In the genomic region with DNA sequence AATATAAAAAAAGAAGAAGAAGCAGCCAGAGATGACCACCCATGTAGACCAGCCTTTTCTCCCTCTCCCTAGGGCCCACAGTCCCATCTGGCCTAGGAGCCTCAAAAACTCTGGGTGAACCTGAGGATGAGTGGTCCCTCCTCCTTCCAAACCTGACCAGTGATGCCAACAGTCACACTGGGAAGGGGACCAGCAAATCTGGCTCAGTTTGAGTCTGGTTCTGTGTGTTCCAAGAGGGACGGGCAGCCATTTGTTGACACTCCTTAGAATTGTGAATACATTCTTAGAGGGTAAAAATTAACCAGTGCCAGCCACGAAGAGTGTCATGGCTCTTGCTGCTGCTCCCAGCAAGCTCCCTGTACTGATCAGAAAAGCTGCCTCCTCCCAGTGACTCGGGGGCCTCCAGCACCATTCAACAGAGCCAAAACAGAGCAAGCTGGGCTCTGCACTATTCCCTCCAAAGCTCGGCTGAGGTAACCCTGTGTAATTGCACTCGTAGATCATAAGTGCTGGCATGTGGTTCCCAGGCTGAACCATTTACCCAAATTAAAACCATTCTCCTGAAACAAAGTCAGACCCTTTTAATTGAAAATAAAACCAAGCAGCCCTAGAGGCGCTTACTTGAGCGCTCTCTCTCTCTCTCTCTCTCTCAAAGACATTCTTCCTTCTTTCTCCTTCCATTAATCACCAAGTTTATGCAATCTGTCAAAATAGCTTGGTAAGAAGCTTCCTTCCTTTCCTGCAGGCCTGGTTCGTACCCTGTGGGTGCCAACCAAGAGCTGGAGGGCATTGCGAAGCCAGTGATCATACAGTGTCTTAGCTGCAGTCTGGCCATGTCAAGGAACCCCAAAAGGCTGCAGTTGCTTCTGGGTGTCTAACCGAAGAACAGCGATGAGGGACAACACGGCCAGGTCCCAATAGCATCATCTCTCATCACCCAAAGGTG, we compare ENCODE assay signal across 8 mouse cellular contexts. TPM values are rescaled to one million over a fixed set of nuclear protein-coding genes. Genes with fewer than 3 reads are reported as not detected.
DNase-seq lines count a peak whose midpoint lies in the region; ATAC-seq and TF ChIP-seq lines count a peak whose summit lies in the region.

No protein-coding gene starts in this region.

- TF ChIP-seq CTCF in brain, embryonic 14.5 days (IDR thresholded peaks at IDR 0.05; ENCODE audit: borderline replicate concordance, extremely low read depth, insufficient read depth, insufficient read length): no peak

- no peaks in the 10 kb centered on the region; the same call in 1 of the 2 replicates for H3K27me3 ChIP-seq in hindbrain, embryonic 16.5 days (replicated peaks; ENCODE audit: control insufficient read depth, insufficient read depth, low read length)
- no peaks in the 10 kb centered on the region for H3K27me3 ChIP-seq in hindbrain, embryonic 11.5 days (ENCODE audit: control insufficient read depth, insufficient read depth, low read length)
- no peaks in the 10 kb centered on the region for H3K27me3 ChIP-seq in limb, embryonic 15.5 days

- ATAC-seq in hindbrain, embryonic 16.5 days: peak; percentile 70
- ATAC-seq in hindbrain, embryonic 11.5 days (ENCODE audit: low FRiP score): no peak
- ATAC-seq in limb, embryonic 15.5 days (ENCODE audit: insufficient number of reproducible peaks, low FRiP score, low TSS enrichment, low read depth): peak; percentile 68

- DNase-seq in hindbrain, embryonic 11.5 days (ENCODE audit: low spot score): no peak
- peak; percentile 59 for DNase-seq in brain, embryonic 14.5 days (ENCODE audit: low read depth)
- peak; percentile 94 for DNase-seq in hindlimb bud, embryonic 11.5 days (ENCODE audit: extremely low spot score, low read depth, low spot score)
- no peak for DNase-seq in right cerebral cortex, postnatal 36 days (ENCODE audit: low spot score in 2 of 2)
- DNase-seq in right cerebral cortex, postnatal 4 days: no peak
- DNase-seq in left cerebral cortex, postnatal 14 days (ENCODE audit: low spot score in 2 of 2): no peak

- no peak overlapping the region for H3K4me2 ChIP-seq in hindbrain, embryonic 16.5 days (ENCODE audit: low read length)
- H3K4me2 ChIP-seq in hindbrain, embryonic 11.5 days (replicated peaks; ENCODE audit: low read depth, low read length): no peak overlapping the region
- no peak overlapping the region for H3K4me2 ChIP-seq in limb, embryonic 15.5 days

- WGBS in hindbrain, embryonic 16.5 days: 66% methylated on average over 12 of the region's 12 CpGs
- 68% methylated on average over 12 of the region's 12 CpGs for WGBS in hindbrain, embryonic 11.5 days
- WGBS in limb, embryonic 15.5 days: 35% methylated on average over 12 of the region's 12 CpGs

- no peaks in the 10 kb centered on the region for H3K9me3 ChIP-seq in hindbrain, embryonic 16.5 days (ENCODE audit: control insufficient read depth, low read length)
- no peaks in the 10 kb centered on the region for H3K9me3 ChIP-seq in hindbrain, embryonic 11.5 days (ENCODE audit: control insufficient read depth, low read length)
- no peaks in the 10 kb centered on the region for H3K9me3 ChIP-seq in limb, embryonic 15.5 days

- no peak overlapping the region for H3K27ac ChIP-seq in hindbrain, embryonic 16.5 days (ENCODE audit: low read depth, low read length)
- no peak overlapping the region for H3K27ac ChIP-seq in hindbrain, embryonic 11.5 days (ENCODE audit: low read depth, low read length)
- peak overlapping the region; percentile 80 for H3K27ac ChIP-seq in limb, embryonic 15.5 days

- no peak overlapping the region for H3K4me3 ChIP-seq in hindbrain, embryonic 16.5 days (ENCODE audit: low read length)
- H3K4me3 ChIP-seq in hindbrain, embryonic 11.5 days (ENCODE audit: low read depth, low read length): no peak overlapping the region
- H3K4me3 ChIP-seq in limb, embryonic 15.5 days: no peak overlapping the region

- H3K4me1 ChIP-seq in hindbrain, embryonic 16.5 days (ENCODE audit: control insufficient read depth, insufficient read depth, low read depth, low read length): peaks cover 28% of the 10 kb centered on the region
- H3K4me1 ChIP-seq in hindbrain, embryonic 11.5 days (replicated peaks; ENCODE audit: control insufficient read depth, insufficient read depth, low read length): no peaks in the 10 kb centered on the region
- peaks cover 93% of the 10 kb centered on the region for H3K4me1 ChIP-seq in limb, embryonic 15.5 days

- intact Hi-C loops in left cerebral cortex, postnatal 14 days (cut with DNase I): loop anchor here (10.0 kb wide), 1 partner anchor 298 kb away; no protein-coding TSS in a partner anchor

- H3K9ac ChIP-seq in hindbrain, embryonic 16.5 days (ENCODE audit: low read depth, low read length): no peak overlapping the region
- H3K9ac ChIP-seq in hindbrain, embryonic 11.5 days (ENCODE audit: low read depth, low read length): no peak overlapping the region
- no peak overlapping the region for H3K9ac ChIP-seq in limb, embryonic 15.5 days

- no peak for TF ChIP-seq POLR2A in brain, embryonic 14.5 days (IDR thresholded peaks at IDR 0.05; ENCODE audit: borderline replicate concordance, extremely low read depth, insufficient read depth, insufficient read length, poor library complexity, severe bottlenecking)

- H3K36me3 ChIP-seq in hindbrain, embryonic 16.5 days (ENCODE audit: control insufficient read depth, insufficient read depth, low read length): no peaks in the 10 kb centered on the region
- H3K36me3 ChIP-seq in hindbrain, embryonic 11.5 days (ENCODE audit: control insufficient read depth, insufficient read depth, low read length): no peaks in the 10 kb centered on the region
- no peaks in the 10 kb centered on the region for H3K36me3 ChIP-seq in limb, embryonic 15.5 days

RNA-seq across cellular contexts. Expression of gene Tns3, which starts 7.6 kb away (rescaled TPM):
- 7.5 and 8.6 TPM in 2 replicates for polyA plus RNA-seq in hindbrain, embryonic 16.5 days (2015; fragmentation: Nextera tagmentation; extraction: Ambion mirVana)
- 7.0 and 9.5 TPM in 2 replicates for polyA plus RNA-seq in hindbrain, embryonic 11.5 days (2014; fragmentation: Nextera tagmentation; extraction: Ambion mirVana)
- 7.3 and 12.1 TPM in 2 replicates for polyA plus RNA-seq in brain, embryonic 14.5 days (2012; rRNA removed)
- 26.8 and 31.6 TPM in 2 replicates for polyA plus RNA-seq in limb, embryonic 15.5 days (2015; fragmentation: Nextera tagmentation; extraction: Ambion mirVana)
- total RNA-seq in left cerebral cortex, postnatal 14 days (2021): 10 to 100 TPM; 37.5 to 40.8 TPM

Comparison
In these comparisons a context has a peak if more than half of its experiments do, and no peak if none do; other contexts are left out.
1. DNase-seq: peak in brain, embryonic 14.5 days (single experiment) and hindlimb bud, embryonic 11.5 days (single experiment); none in hindbrain, embryonic 11.5 days (single experiment), right cerebral cortex, postnatal 36 days (0 of 2), right cerebral cortex, postnatal 4 days (single experiment) and left cerebral cortex, postnatal 14 days (0 of 2).